Comparison of ENCODE assay signal across 8 mouse cellular contexts in genomic region chr14:21750881-21751542, GRCm38 (mm10). TPM values are rescaled to one million over a fixed set of nuclear protein-coding genes. Genes with fewer than 3 reads are reported as not detected.
DNase-seq lines count a peak whose midpoint lies in the region; ATAC-seq and TF ChIP-seq lines count a peak whose summit lies in the region.

TSS of gene Dusp13 (minus strand) at chr14:21751181.

- no peaks in the 10 kb centered on the region for H3K36me3 ChIP-seq in intestine, embryonic 15.5 days

- intact Hi-C loops in gastrocnemius, postnatal 36 days (cut with DNase I), result no loop called here
- intact Hi-C loops in left cerebral cortex, postnatal 25 days (cut with DNase I), result loop anchor here (2.0 kb wide), 2 partner anchors 80 to 98 kb away; partner anchors contain the start of gene Comtd1

- no peak for TF ChIP-seq CTCF in cortical plate, adult 2 months (IDR thresholded peaks at IDR 0.05; ENCODE audit: extremely low read depth, insufficient read depth, low read length)

- H3K27me3 ChIP-seq in intestine, embryonic 15.5 days (replicated peaks), result no peaks in the 10 kb centered on the region

- WGBS in intestine, embryonic 15.5 days, result under 1% methylated on average over 26 of the region's 26 CpGs

- peak; percentile 82 for DNase-seq in ZHBTc4 (ENCODE audit: low read depth, low spot score)
- peak; percentile 59 to 61 for DNase-seq in gastrocnemius, postnatal 36 days
- DNase-seq in left cerebral cortex, postnatal 25 days (ENCODE audit: low spot score in 2 of 2), result peak; percentile 64 to 85
- peak; percentile 66 for DNase-seq in right cerebral cortex, postnatal 14 days
- DNase-seq in urinary bladder, postnatal 36 days (ENCODE audit: low spot score in 2 of 2), result peak; percentile 44 to 60

- peaks cover 6% of the 10 kb centered on the region for H3K4me1 ChIP-seq in cortical plate, adult 2 months (ENCODE audit: control insufficient read depth, insufficient read depth, low read length)
- H3K4me1 ChIP-seq in intestine, embryonic 15.5 days (replicated peaks), result 0 out of 2 replicates have a peak, but pooled peaks cover 3% of the 10 kb centered on the region

- peak within 1 kb of the TSS; percentile 86 for H3K9ac ChIP-seq in intestine, embryonic 15.5 days

- H3K4me2 ChIP-seq in intestine, embryonic 15.5 days (replicated peaks), result peak within 1 kb of the TSS; percentile 65

- H3K9me3 ChIP-seq in intestine, embryonic 15.5 days, result no peaks in the 10 kb centered on the region

- peak within 1 kb of the TSS; percentile 73 for H3K4me3 ChIP-seq in cortical plate, adult 2 months (ENCODE audit: insufficient read depth, low read length)
- peak within 1 kb of the TSS; percentile 84 for H3K4me3 ChIP-seq in intestine, embryonic 15.5 days (replicated peaks)

- TF ChIP-seq POLR2A in cortical plate, adult 2 months (IDR thresholded peaks at IDR 0.05; ENCODE audit: extremely low read depth, insufficient read depth, low read length), result peak; percentile 53

- peak; percentile 88 for ATAC-seq in intestine, embryonic 15.5 days
- peak; percentile 59 for ATAC-seq in megakaryocyte-erythroid progenitor cell, adult 5-6 weeks (replicated peaks; ENCODE audit: low FRiP score, low TSS enrichment, poor library complexity, severe bottlenecking)

- H3K27ac ChIP-seq in cortical plate, adult 2 months (ENCODE audit: insufficient read depth, low read length), result peak within 1 kb of the TSS; percentile 73
- H3K27ac ChIP-seq in intestine, embryonic 15.5 days, result peak within 1 kb of the TSS; percentile 86

RNA-seq across cellular contexts. Expression of gene Dusp13, which starts in this region (rescaled TPM):
- 1.5 and 1.9 TPM in 2 replicates for polyA plus RNA-seq in cortical plate, adult 2 months (2012; rRNA removed)
- 100 to 1,000 TPM; 163 to 164 TPM for total RNA-seq in gastrocnemius, postnatal 36 days (2021)
- not detected in 2 replicates for polyA plus RNA-seq in intestine, embryonic 15.5 days (2015; fragmentation: Nextera tagmentation; extraction: Ambion mirVana)
- 1 to 10 TPM in 1 of 2 experiments, under 1 TPM in 1; 0.53 to 1.1 TPM for total RNA-seq in left cerebral cortex, postnatal 25 days (2021)
- not detected in 2 replicates for total RNA-seq in megakaryocyte-erythroid progenitor cell, adult 5-6 weeks (2014; fragmentation: Nextera tagmentation)
- not detected in 2 replicates for total RNA-seq in megakaryocyte-erythroid progenitor cell, adult 5-6 weeks (2017)

Comparison
In these comparisons a context has a peak if more than half of its experiments do, and no peak if none do; other contexts are left out.
1. Peak in every context shown above with its lines: DNase-seq, ATAC-seq, H3K4me3 ChIP-seq and H3K27ac ChIP-seq.
2. RNA of gene Dusp13 (total RNA-seq): 163 to 164 TPM in gastrocnemius, postnatal 36 days; 0.53 to 1.1 TPM in left cerebral cortex, postnatal 25 days and not detected in megakaryocyte-erythroid progenitor cell, adult 5-6 weeks; every median in the first group is over 10 times any median in the second.
3. Peak in ATAC-seq, H3K4me3 ChIP-seq, H3K27ac ChIP-seq, H3K9ac ChIP-seq and H3K4me2 ChIP-seq in intestine, embryonic 15.5 days; RNA of the gene not detected or under 1 TPM.
4. Peak in ATAC-seq in megakaryocyte-erythroid progenitor cell, adult 5-6 weeks; RNA of the gene not detected or under 1 TPM.